Mouse (Mus musculus): ENCODE measurements around the gene Pde4b. TPM values are rescaled to one million over a fixed set of nuclear protein-coding genes. Genes with fewer than 3 reads are reported as not detected.

Pde4b gene
- polyA plus RNA-seq, 1 experiment from 2014 or later, result 14.5 TPM

DNA sequence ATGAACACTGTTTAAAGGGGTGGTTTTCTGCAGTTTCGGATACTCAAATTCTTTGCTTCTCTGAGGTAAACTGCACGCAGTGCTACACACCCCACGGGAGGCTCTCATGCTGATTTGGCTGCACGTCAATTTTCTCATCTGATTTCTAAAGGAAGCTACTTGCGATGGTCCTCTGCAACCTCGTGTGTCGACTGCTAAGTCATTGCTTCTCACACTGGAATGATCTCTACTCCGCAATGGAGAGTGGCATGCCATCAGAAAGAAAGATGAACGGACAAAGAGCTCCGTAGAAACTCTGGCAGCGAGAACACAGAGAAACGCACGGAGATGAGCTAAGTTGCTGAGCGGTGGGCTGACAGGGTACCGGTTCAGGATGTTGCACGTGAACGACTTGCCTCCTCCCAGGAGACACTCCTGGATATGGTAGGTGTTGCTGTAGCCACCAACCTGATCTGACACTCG lies 334.1 kb downstream of the Pde4b start:
- H3K9me3 ChIP-seq (replicated peaks), result no peaks in the 10 kb centered on the region
- peak overlapping the region; percentile 4; the same call in 1 of the 2 replicates for H3K27ac ChIP-seq
- H3K4me3 ChIP-seq, result peak overlapping the region; percentile 30
- no peaks in the 10 kb centered on the region for H3K36me3 ChIP-seq (ENCODE audit: poor library complexity, severe bottlenecking)
- H3K4me1 ChIP-seq, result peaks cover 14% of the 10 kb centered on the region
- H3K4me2 ChIP-seq, result peak overlapping the region; percentile 55
- H3K27me3 ChIP-seq, result 0 out of 2 replicates have a peak, but pooled peaks cover 3% of the 10 kb centered on the region
- peak overlapping the region; percentile 58 for H3K9ac ChIP-seq
- 28% methylated on average over 18 of the region's 18 CpGs for WGBS
- peak; percentile 70 for ATAC-seq

DNA sequence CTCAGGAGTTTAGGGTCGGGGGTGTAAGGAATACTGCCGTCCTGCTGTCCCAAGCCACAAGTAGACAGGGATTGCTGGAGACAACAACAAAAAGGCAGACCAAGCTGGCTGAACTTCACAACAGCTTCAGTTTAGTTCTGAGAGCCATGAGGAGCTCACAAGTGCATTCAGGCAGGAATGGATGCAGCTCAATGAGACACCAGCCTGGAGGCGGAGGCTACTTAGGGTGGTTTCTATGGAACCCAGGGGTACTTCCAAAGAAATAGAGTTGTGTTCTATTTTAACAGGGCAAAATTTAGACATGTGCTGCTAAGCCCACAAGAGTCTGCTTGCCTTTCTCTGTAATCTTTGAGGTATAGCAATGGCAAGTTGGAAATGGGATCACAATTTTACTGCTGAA lies 336.8 kb downstream of the Pde4b start:
- no peak for ATAC-seq
- H3K27me3 ChIP-seq, result 0 out of 2 replicates have a peak, but pooled peaks cover 3% of the 10 kb centered on the region
- no peaks in the 10 kb centered on the region for H3K36me3 ChIP-seq (ENCODE audit: poor library complexity, severe bottlenecking)
- no peaks in the 10 kb centered on the region for H3K9me3 ChIP-seq (replicated peaks)
- H3K4me1 ChIP-seq, result peaks cover 14% of the 10 kb centered on the region
- WGBS, result 82% methylated on average over 3 of the region's 3 CpGs
- no peak overlapping the region for H3K4me3 ChIP-seq
- H3K4me2 ChIP-seq, result no peak overlapping the region
- H3K9ac ChIP-seq, result no peak overlapping the region
- no peak overlapping the region for H3K27ac ChIP-seq

- H3K27ac ChIP-seq, result no peak overlapping the region
- H3K4me3 ChIP-seq, result no peak overlapping the region
- peaks cover 13% of the 10 kb centered on the region for H3K4me1 ChIP-seq
- no peaks in the 10 kb centered on the region for H3K9me3 ChIP-seq (replicated peaks)
- H3K36me3 ChIP-seq (ENCODE audit: poor library complexity, severe bottlenecking), result no peaks in the 10 kb centered on the region
- 71% methylated on average over 3 of the region's 3 CpGs for WGBS
- ATAC-seq, result no peak
- H3K27me3 ChIP-seq, result no peaks in the 10 kb centered on the region
- H3K4me2 ChIP-seq, result no peak overlapping the region
- no peak overlapping the region for H3K9ac ChIP-seq
Observed at GRCm38 (mm10) chr4:102425422-102425821, 338.1 kb downstream of the Pde4b start.

GRCm38 (mm10) chr4:102429730-102430341 lies 342.5 kb downstream of the Pde4b start:
- Histone ChIP-seq H3K4me2 (no peak overlapping the region), H3K9ac (no peak overlapping the region), H3K27me3 (no peaks in the 10 kb centered on the region), H3K27ac (no peak overlapping the region), H3K4me1 (peaks cover 18% of the 10 kb centered on the region), H3K4me3 (no peak overlapping the region), H3K9me3 (replicated peaks) (no peaks in the 10 kb centered on the region), H3K36me3 (ENCODE audit: poor library complexity, severe bottlenecking) (no peaks in the 10 kb centered on the region)
- ATAC-seq, result no peak
- 84% methylated on average over 4 of the region's 4 CpGs for WGBS

DNA sequence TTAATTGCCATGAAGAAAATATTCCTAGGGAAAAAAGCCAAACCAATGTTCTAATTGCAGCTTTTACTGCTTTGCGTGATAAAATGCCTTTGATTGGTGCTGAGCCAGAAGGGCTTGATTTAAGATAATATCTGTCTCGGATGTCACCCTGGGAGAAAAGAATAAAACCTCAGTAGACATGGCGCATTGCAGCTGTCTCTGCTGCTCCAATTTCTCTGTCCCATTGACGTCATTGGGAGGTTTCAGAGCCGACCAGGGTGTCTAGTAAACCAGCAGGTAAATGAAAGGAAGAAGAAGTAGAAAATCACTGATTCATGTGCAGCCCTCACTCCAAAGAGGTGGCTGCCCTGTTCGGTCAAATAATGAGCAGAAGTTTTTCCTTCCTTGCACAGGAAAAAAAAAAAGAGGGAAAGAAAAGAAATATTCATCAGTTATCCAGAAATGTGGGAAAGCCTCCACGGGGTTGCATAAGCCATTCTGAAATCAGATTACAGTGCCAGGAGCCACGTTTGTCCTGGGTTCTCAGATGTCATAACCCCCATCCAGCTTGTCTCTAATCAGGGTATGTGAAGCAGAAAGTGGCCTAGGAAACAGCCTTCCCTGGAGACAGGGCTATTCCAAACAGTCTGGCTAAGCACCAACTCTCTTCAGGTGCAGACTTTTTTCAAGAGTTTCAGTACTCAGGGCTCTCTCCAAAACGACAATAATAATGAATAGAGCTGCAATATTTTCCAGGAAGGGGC lies 344.9 kb downstream of the Pde4b start:
- Histone ChIP-seq H3K36me3 (ENCODE audit: poor library complexity, severe bottlenecking) (no peaks in the 10 kb centered on the region), H3K27me3 (no peaks in the 10 kb centered on the region), H3K9me3 (replicated peaks) (no peaks in the 10 kb centered on the region), H3K4me1 (peaks cover 18% of the 10 kb centered on the region), H3K4me2 (no peak overlapping the region), H3K4me3 (no peak overlapping the region), H3K27ac (no peak overlapping the region), H3K9ac (no peak overlapping the region)
- 33% methylated on average over 9 of the region's 9 CpGs for WGBS
- ATAC-seq, result no peak

- H3K36me3 ChIP-seq (ENCODE audit: poor library complexity, severe bottlenecking), result no peaks in the 10 kb centered on the region
- no peak overlapping the region for H3K4me2 ChIP-seq
- no peaks in the 10 kb centered on the region for H3K9me3 ChIP-seq (replicated peaks)
- WGBS, result 58% methylated on average over 5 of the region's 5 CpGs
- no peaks in the 10 kb centered on the region for H3K27me3 ChIP-seq
- H3K4me1 ChIP-seq, result peaks cover 20% of the 10 kb centered on the region
- ATAC-seq, result peak; percentile 38; the same call in 1 of the 2 replicates
- H3K27ac ChIP-seq, result no peak overlapping the region
- no peak overlapping the region for H3K9ac ChIP-seq
- H3K4me3 ChIP-seq, result no peak overlapping the region
Observed at GRCm38 (mm10) chr4:102439401-102440118, 352.2 kb downstream of the Pde4b start.

- Histone ChIP-seq H3K27me3 (no peaks in the 10 kb centered on the region), H3K4me3 (no peak overlapping the region), H3K27ac (no peak overlapping the region), H3K4me2 (no peak overlapping the region), H3K4me1 (peaks cover 20% of the 10 kb centered on the region), H3K9ac (no peak overlapping the region), H3K9me3 (replicated peaks) (no peaks in the 10 kb centered on the region), H3K36me3 (ENCODE audit: poor library complexity, severe bottlenecking) (no peaks in the 10 kb centered on the region)
- no peak for ATAC-seq
- 67% methylated on average over 4 of the region's 4 CpGs for WGBS
Observed at GRCm38 (mm10) chr4:102440119-102440481, 352.8 kb downstream of the Pde4b start.

DNA sequence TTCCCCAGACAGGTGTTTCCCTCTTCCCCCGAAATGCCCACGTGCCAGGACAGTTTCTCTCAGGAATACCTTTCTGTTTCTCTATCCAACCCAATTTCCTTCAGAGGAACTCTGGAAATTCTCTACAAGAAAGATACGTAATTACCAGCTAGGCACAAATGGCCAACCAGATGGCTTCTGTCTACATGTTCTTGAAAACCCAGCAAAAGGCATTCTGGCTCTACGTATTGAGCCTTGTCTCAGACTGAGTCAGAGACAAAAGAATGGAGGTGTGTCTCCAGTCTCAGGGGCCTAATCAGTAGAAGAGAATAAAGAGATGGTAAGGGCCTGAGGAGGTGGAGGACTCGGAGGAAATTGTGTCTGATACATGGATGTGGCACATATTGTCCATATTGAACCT lies 356.2 kb downstream of the Pde4b start:
- no peak overlapping the region for H3K4me2 ChIP-seq

DNA sequence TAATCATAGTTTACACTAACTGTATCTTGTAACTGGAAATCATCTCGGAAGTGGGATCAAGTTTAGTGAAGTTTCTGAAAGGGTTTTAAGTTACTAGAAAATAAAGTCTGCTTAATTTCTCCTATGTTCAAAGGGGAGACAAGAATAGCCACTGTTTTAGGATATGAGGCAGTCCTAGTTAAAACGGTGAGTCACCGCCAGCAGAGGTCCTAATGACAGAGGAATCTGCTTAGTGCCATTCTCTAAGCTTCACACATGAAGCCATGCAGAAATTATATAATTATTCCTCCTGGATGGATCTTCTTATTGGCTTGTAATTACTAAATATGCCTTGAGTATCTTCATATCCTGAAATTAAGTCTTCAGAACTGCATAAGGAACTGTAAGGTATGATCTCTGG lies 357.2 kb downstream of the Pde4b start:
- peaks cover 17% of the 10 kb centered on the region for H3K4me1 ChIP-seq
- no peak overlapping the region for H3K4me2 ChIP-seq
- no peaks in the 10 kb centered on the region for H3K9me3 ChIP-seq (replicated peaks)
- no peak overlapping the region for H3K4me3 ChIP-seq
- ATAC-seq, result peak; percentile 24; the same call in 1 of the 2 replicates
- 15% methylated on average over 3 of the region's 3 CpGs for WGBS
- no peak overlapping the region for H3K9ac ChIP-seq
- H3K27me3 ChIP-seq, result no peaks in the 10 kb centered on the region
- H3K27ac ChIP-seq, result no peak overlapping the region
- H3K36me3 ChIP-seq (ENCODE audit: poor library complexity, severe bottlenecking), result no peaks in the 10 kb centered on the region

More for the DNA sequence above, 356.2 kb downstream of the Pde4b start:
- H3K27me3 ChIP-seq, result no peaks in the 10 kb centered on the region
- no peak for ATAC-seq
- H3K4me3 ChIP-seq, result no peak overlapping the region
- H3K9me3 ChIP-seq (replicated peaks), result no peaks in the 10 kb centered on the region
- no peak overlapping the region for H3K27ac ChIP-seq
- H3K4me1 ChIP-seq, result peaks cover 20% of the 10 kb centered on the region
- no peak overlapping the region for H3K9ac ChIP-seq
- 43% methylated on average over 5 of the region's 5 CpGs for WGBS
- H3K36me3 ChIP-seq (ENCODE audit: poor library complexity, severe bottlenecking), result no peaks in the 10 kb centered on the region

DNA sequence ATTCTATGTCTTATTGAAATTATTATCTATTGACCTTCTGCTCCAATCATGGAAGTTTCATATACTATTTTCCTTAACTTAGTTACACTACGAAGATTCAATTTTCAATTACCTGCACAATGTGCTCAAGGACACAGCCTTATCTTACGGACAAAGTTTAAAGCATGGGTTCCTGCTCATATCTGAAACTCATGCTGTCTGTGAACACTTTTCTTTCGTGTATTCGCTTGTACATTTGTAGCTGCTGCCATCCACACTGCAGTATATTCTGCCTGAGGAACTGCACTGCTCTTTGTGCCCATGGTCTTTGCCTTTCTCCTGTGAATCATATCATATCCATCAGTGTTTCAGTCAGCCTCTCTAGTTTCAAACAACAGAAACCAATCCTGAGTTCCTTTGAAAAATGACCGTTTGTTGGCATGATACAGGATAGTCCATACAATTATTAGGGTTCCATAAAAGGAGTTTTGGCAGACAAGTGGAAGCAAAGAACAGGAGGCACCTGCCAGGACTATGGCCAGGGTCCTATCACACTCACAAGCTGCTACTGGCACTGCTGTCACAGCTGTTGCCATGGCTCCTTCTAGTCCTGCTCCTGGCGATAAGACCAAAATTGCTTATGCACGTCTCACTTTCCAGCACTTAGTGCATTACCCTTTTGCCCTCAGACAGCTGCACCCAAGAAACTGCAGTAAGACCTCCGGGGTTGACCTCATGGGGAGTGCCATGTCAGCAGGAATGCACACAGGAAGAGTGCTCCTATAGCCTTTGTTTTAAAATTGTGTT lies 359.0 kb downstream of the Pde4b start:
- no peak overlapping the region for H3K27ac ChIP-seq
- 84% methylated on average over 8 of the region's 8 CpGs for WGBS
- no peaks in the 10 kb centered on the region for H3K9me3 ChIP-seq (replicated peaks)
- no peak for ATAC-seq
- no peak overlapping the region for H3K4me2 ChIP-seq
- no peak overlapping the region for H3K9ac ChIP-seq
- peaks cover 11% of the 10 kb centered on the region for H3K4me1 ChIP-seq
- H3K4me3 ChIP-seq, result no peak overlapping the region
- H3K27me3 ChIP-seq, result no peaks in the 10 kb centered on the region
- no peaks in the 10 kb centered on the region for H3K36me3 ChIP-seq (ENCODE audit: poor library complexity, severe bottlenecking)

DNA sequence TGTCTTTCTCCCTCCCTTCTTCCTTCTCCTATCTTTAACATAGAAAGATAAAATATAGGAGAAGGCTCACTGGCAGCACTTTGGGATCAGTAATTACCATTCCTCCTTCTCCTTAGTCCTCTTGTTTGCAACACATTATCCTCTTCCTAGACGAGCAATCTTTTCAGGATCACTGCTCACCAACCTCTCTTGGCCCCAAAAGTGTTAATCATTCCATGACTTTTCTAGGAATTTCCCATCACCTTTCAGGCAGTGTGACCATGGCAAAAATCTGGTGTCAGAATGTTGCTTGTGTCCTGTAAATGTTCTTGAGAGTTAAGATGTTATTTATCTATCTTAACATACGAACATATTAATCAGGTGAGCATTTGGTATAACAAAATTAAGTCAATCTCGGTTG lies 369.1 kb downstream of the Pde4b start:
- no peak overlapping the region for H3K4me2 ChIP-seq
- H3K9me3 ChIP-seq (replicated peaks), result no peaks in the 10 kb centered on the region
- 68% methylated on average over 3 of the region's 3 CpGs for WGBS
- H3K27me3 ChIP-seq, result no peaks in the 10 kb centered on the region
- ATAC-seq, result no peak
- no peaks in the 10 kb centered on the region for H3K4me1 ChIP-seq
- no peak overlapping the region for H3K27ac ChIP-seq
- no peak overlapping the region for H3K9ac ChIP-seq
- H3K36me3 ChIP-seq (ENCODE audit: poor library complexity, severe bottlenecking), result no peaks in the 10 kb centered on the region
- no peak overlapping the region for H3K4me3 ChIP-seq

All from forebrain, embryonic 13.5 days (tissue).